Mouse (Mus musculus): Measurements from ENCODE around the gene Erc2.

DNA sequence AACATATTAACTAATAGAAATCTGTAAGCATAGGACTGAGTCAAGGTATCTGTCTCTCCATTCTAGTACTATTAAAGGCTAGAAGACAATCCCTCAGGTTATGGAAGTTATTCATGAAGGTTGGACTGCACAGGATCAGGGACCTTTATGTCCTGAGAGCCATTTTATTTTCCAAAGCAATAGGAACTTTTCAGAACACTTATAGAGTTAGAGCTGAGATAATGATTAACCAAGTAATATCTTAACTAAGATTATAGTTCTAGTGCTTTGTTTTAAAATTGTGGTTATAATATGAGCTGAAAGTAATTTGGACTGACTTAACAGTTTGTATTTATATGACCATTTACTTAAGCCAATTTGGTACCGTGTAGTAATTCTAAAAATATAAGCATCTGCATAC is 217.9 kb downstream of the Erc2 start:
- TF ChIP-seq KAT2A (IDR thresholded peaks at IDR 0.05; ENCODE audit: insufficient replicate concordance, low read length), result no peak
- TF ChIP-seq CTCF (conservative IDR thresholded peaks at IDR 0.05 in 1 of 2, IDR thresholded peaks at IDR 0.05 in 1 of 2; ENCODE audit: low read depth in 2 of 2, low read length in 2 of 2), result no peak
- TF ChIP-seq CHD1 (IDR thresholded peaks at IDR 0.05; ENCODE audit: low read depth, low read length), result no peak
- no peak for TF ChIP-seq MYC (IDR thresholded peaks at IDR 0.05; ENCODE audit: low read depth, low read length)
- TF ChIP-seq POLR2A (IDR thresholded peaks at IDR 0.05; ENCODE audit: low read depth, low read length), result no peak
- TF ChIP-seq SIN3A (IDR thresholded peaks at IDR 0.05; ENCODE audit: low read length), result no peak
- TF ChIP-seq TCF12 (IDR thresholded peaks at IDR 0.05; ENCODE audit: low read depth, low read length), result no peak
- no peak for TF ChIP-seq ETS1 (conservative IDR thresholded peaks at IDR 0.05; ENCODE audit: low read depth, low read length)

Measured in CH12.LX (cell line).